Mouse (Mus musculus) erythroblast, embryonic 14.5 days (primary cell): Measurements from ENCODE around the gene D630039A03Rik.

Experiments used
- GATA1 ChIP-seq: IDR thresholded peaks from 2 replicates; pipeline ENCODE4 v1.6.1; 2012; ENCODE audit warnings: low read length, inconsistent platforms, mixed read lengths
- TAL1 ChIP-seq: IDR thresholded peaks from 3 replicates; pipeline ENCODE4 v1.6.1; 2012; ENCODE audit warnings: low read length, inconsistent platforms, mixed read lengths

DNA sequence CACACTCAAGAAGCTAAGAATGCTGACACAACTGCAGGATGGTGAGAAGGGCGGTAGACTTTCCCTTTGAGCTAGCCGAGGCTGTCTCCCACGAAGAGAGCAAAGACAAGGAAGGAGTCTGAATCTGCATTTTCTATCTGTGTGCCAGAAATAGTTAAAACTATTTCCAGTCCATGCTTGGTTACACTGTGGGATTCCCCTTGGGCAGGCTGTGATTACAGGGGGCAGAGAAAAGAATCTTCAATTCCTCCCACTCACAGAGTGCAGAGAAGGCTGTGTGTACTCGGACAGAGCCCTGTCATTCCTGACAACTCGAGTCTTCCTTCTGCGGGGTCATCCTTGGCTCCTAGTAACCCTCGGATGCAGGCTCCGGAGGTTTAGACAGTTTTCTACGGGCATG lies 49.1 kb downstream of the D630039A03Rik start:
- TF ChIP-seq GATA1 (no peak), TAL1 (no peak)
